Mouse (Mus musculus): Measurements from ENCODE around the gene Mrpl44.

Gene Mrpl44

GRCm38 (mm10) chr1:79762282-79763250 is 13.3 kb upstream of the Mrpl44 start:
- peak; percentile 44 for DNase-seq (ENCODE audit: low spot score)

GRCm38 (mm10) chr1:79764031-79764430 is 11.8 kb upstream of the Mrpl44 start:
- no peak for DNase-seq (ENCODE audit: low spot score)

GRCm38 (mm10) chr1:79764483-79764882 is 11.3 kb upstream of the Mrpl44 start:
- DNase-seq (ENCODE audit: low spot score): no peak

GRCm38 (mm10) chr1:79768231-79768630 is 7.6 kb upstream of the Mrpl44 start:
- no peak for DNase-seq (ENCODE audit: low spot score)

- DNase-seq (ENCODE audit: low spot score): no peak
Measured at GRCm38 (mm10) chr1:79774164-79774780, 1.5 kb upstream of the Mrpl44 start.

- no peak for DNase-seq (ENCODE audit: low spot score)
Measured at GRCm38 (mm10) chr1:79778011-79778410, 2.2 kb downstream of the Mrpl44 start.

GRCm38 (mm10) chr1:79782433-79782832 is 6.6 kb downstream of the Mrpl44 start:
- no peak for DNase-seq (ENCODE audit: low spot score)

- DNase-seq (ENCODE audit: low spot score): no peak
Measured at GRCm38 (mm10) chr1:79786267-79786927, 10.6 kb downstream of the Mrpl44 start.

- DNase-seq (ENCODE audit: low spot score): no peak
Measured at GRCm38 (mm10) chr1:79797084-79797483, 21.3 kb downstream of the Mrpl44 start.

GRCm38 (mm10) chr1:79802858-79803427 is 27.1 kb downstream of the Mrpl44 start:
- DNase-seq (ENCODE audit: low spot score): no peak

GRCm38 (mm10) chr1:79803614-79804013 is 27.8 kb downstream of the Mrpl44 start:
- no peak for DNase-seq (ENCODE audit: low spot score)

- DNase-seq (ENCODE audit: low spot score): no peak
Measured at GRCm38 (mm10) chr1:79806865-79807264, 31.0 kb downstream of the Mrpl44 start.

- DNase-seq (ENCODE audit: low spot score): no peak
Measured at GRCm38 (mm10) chr1:79809447-79809846, 33.6 kb downstream of the Mrpl44 start.

GRCm38 (mm10) chr1:79815446-79815845 is 39.6 kb downstream of the Mrpl44 start:
- no peak for DNase-seq (ENCODE audit: low spot score)

GRCm38 (mm10) chr1:79819296-79819879 is 43.6 kb downstream of the Mrpl44 start:
- no peak for DNase-seq (ENCODE audit: low spot score)

GRCm38 (mm10) chr1:79822806-79823525 is 47.1 kb downstream of the Mrpl44 start:
- no peak for DNase-seq (ENCODE audit: low spot score)

GRCm38 (mm10) chr1:79823951-79824633 is 48.3 kb downstream of the Mrpl44 start:
- DNase-seq (ENCODE audit: low spot score): no peak

Measured in c-Kit-positive CD71-positive TER-119-positive erythroid progenitor cells, embryonic 14.5 days (primary cell).